Mouse (Mus musculus) liver, embryonic 12.5 days (tissue): ENCODE data around the gene St6galnac3. TPM values are rescaled to one million over a fixed set of nuclear protein-coding genes. Genes with fewer than 3 reads are reported as not detected.

Experiments used
- ATAC-seq: fragments of 200-750 bp; cut with Nextera tagmentation; 2 replicates; pipeline ENCODE4 v1.8.0; 2017; ENCODE audit warnings: moderate number of reproducible peaks, mild to moderate bottlenecking, moderate library complexity
- H3K27ac ChIP-seq: fragments of 300-500 bp; sonication (generic); 2 replicates; pipeline ENCODE4 v1.5.1; 2016; ENCODE audit warnings: mild to moderate bottlenecking
- H3K27me3 ChIP-seq: fragments of 300-500 bp; sonication (generic); replicated peaks from 2 replicates; pipeline ENCODE4 v1.6.1; 2016; ENCODE audit warnings: mild to moderate bottlenecking, moderate library complexity
- H3K36me3 ChIP-seq: fragments of 300-500 bp; sonication (generic); 2 replicates; pipeline ENCODE4 v1.6.1; 2016; ENCODE audit warnings: mild to moderate bottlenecking, moderate library complexity
- H3K4me1 ChIP-seq: fragments of 300-500 bp; sonication (generic); 2 replicates; pipeline ENCODE4 v1.6.1; 2016
- H3K4me2 ChIP-seq: fragments of 300-500 bp; sonication (generic); 2 replicates; pipeline ENCODE4 v1.6.1; 2016; ENCODE audit warnings: mild to moderate bottlenecking, moderate library complexity
- H3K4me3 ChIP-seq: fragments of 300-500 bp; sonication (generic); 2 replicates; pipeline ENCODE4 v1.5.1; 2016; ENCODE audit warnings: mild to moderate bottlenecking, moderate library complexity
- H3K9ac ChIP-seq: fragments of 300-500 bp; sonication (generic); 2 replicates; pipeline ENCODE4 v1.6.1; 2016; ENCODE audit warnings: mild to moderate bottlenecking, moderate library complexity
- H3K9me3 ChIP-seq: fragments of 300-500 bp; sonication (generic); replicated peaks from 2 replicates; pipeline ENCODE4 v1.6.1; 2016; ENCODE audit warnings: mild to moderate bottlenecking, moderate library complexity
- WGBS: fragments of 180-500 bp; shearing (Covaris S2); methylation state at CpG from one replicate; pipeline ENCODE4 v1.1.7; 2016; ENCODE audit not compliant: insufficient replicate concordance; 5-methylcytosine and 5-hydroxymethylcytosine counted together
- polyA plus RNA-seq: library from polyadenylated mRNA; unstranded; fragments of >200 nt; fragmentation: Nextera tagmentation; extraction: Ambion mirVana; gene quantifications from 2 replicates; pipeline ENCODE4 v1.2.1, GENCODE M21; 2016

The St6galnac3 gene
- polyA plus RNA-seq, 1 experiment from 2014 or later: 13.6 TPM

DNA sequence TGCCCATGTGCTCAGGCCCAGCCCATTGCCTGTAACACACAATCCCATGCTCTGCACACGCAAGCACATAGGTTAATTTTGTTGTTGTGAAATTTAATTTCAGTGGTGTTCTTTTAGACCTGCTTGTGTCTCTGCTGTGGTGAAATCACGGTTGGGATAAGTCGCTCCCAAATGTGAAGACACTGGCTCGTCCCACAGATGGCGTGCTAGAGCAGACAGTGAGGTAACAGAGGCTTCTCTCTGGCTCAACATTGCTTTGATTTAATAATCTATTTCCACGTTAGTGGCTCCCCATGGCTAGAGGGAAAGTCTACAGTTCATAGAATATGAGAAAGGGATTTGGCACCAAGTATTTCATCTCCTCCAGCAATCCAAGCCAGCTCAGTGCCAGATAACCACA lies 17.3 kb downstream of the St6galnac3 start:
- H3K9ac ChIP-seq: no peak overlapping the region
- no peaks in the 10 kb centered on the region for H3K9me3 ChIP-seq
- no peak for ATAC-seq

DNA sequence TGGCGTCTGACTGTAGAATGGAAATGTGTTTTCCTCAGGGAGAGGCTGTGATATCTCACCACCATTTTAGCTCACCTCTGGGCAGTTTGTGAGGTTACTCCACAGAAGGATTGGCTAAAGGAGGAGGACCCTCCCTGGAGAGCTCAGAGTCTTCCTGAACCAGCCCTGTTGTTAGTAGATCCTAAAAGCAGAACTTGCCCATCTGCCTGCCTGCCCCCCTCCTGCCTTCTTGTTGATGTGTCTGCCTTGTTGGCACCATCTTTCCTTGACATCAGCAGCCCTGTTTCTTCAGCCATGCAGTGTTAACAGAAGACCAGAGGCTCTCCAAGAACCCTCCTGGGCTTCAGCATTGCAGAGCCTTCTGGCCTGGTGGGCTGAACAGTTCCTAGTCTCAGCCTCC lies 18.1 kb downstream of the St6galnac3 start:
- WGBS: 77% methylated on average over 1 of the region's 1 CpGs
- no peak for ATAC-seq

More for the DNA sequence above, 17.3 kb downstream of the St6galnac3 start:
- Histone ChIP-seq H3K27ac (no peak overlapping the region), H3K36me3 (peaks cover 9% of the 10 kb centered on the region), H3K27me3 (no peaks in the 10 kb centered on the region), H3K4me1 (peaks cover 36% of the 10 kb centered on the region), H3K4me2 (no peak overlapping the region), H3K4me3 (no peak overlapping the region)
- 76% methylated on average over 6 of the region's 6 CpGs for WGBS

DNA sequence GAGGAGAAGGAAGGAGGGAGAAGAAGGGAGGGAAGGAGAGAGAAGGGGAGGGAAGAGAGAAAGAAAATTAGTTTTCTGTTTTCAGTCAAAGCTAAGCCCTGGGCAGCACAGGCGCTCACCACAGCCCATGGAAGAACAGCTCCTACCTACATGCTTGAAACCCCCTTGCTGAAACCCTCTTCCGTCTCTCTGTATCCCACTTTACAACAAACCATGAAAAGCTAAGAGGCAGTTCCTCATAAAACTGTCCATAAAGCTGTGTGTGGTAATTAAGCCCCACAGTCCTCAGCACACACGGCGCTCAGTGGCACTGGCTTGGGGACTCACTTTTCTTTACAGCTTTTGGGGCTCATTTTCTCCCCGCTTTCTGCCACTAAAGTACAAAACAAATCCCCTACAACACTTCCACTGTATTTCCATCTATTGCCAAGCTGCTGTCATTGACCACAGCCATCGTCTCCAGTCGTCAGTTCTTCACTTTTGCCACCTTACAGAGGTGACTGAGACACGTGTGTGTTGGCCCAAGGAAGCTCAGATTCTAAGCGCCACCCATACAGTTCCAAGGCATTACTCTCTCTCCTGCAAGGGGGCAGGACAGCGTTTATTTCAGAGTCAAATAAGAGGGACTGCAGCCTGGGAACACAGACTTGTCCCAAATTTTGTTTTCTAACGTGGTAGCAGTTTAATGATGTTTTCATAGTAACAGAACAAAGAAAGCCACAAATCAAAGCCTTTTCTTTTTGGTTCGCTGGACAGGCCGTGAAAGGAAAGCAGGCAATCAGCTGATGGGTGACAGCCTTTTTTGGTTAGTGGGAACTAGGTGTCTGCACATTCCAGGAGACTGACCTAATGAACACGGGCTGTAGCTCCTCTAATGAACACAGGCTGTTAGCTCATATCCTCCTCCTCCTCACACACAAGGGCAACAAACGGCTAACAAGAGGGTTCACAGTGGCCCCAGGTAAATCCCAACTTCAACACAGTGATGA lies 22.9 kb downstream of the St6galnac3 start:
- H3K4me3 ChIP-seq: no peak overlapping the region
- H3K27ac ChIP-seq: peak overlapping the region; percentile 17; the same call in 1 of the 2 replicates
- peak overlapping the region; percentile 25; the same call in 1 of the 2 replicates for H3K4me2 ChIP-seq
- peak overlapping the region; percentile 43 for H3K9ac ChIP-seq
- WGBS: 70% methylated on average over 15 of the region's 15 CpGs
- peaks cover 58% of the 10 kb centered on the region for H3K4me1 ChIP-seq
- H3K36me3 ChIP-seq: peaks cover 22% of the 10 kb centered on the region
- H3K9me3 ChIP-seq: no peaks in the 10 kb centered on the region
- no peak for ATAC-seq
- no peaks in the 10 kb centered on the region for H3K27me3 ChIP-seq

More for the DNA sequence above, 18.1 kb downstream of the St6galnac3 start:
- no peak overlapping the region for H3K4me2 ChIP-seq
- H3K9me3 ChIP-seq: no peaks in the 10 kb centered on the region
- H3K4me3 ChIP-seq: no peak overlapping the region
- peaks cover 9% of the 10 kb centered on the region for H3K36me3 ChIP-seq
- H3K9ac ChIP-seq: no peak overlapping the region
- H3K27me3 ChIP-seq: no peaks in the 10 kb centered on the region
- H3K4me1 ChIP-seq: peaks cover 37% of the 10 kb centered on the region
- no peak overlapping the region for H3K27ac ChIP-seq

DNA sequence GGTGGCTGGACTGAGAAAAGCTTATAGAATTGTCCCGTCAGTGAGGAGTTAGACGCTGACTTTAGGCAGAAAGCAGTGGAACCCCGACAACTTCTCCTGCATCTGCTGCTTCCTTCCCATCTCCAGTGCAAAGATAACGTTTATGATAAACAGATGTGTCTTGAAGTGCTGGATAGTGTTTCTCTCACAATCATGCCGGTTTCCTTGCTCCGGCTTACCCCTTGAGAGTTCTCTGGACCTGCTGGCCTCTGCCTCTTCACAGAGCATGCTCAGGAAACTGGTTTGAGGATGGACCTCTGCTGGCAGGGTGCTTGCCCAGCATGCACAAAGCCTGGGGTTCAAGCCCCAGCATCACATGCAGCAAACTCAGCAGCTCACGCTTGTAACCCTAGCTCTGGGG lies 23.8 kb downstream of the St6galnac3 start:
- H3K4me1 ChIP-seq: peaks cover 60% of the 10 kb centered on the region
- no peaks in the 10 kb centered on the region for H3K9me3 ChIP-seq
- H3K27me3 ChIP-seq: no peaks in the 10 kb centered on the region
- peak overlapping the region; percentile 25; the same call in 1 of the 2 replicates for H3K4me2 ChIP-seq
- ATAC-seq: peak; percentile 75
- peak overlapping the region; percentile 53 for H3K9ac ChIP-seq
- 41% methylated on average over 7 of the region's 7 CpGs for WGBS
- H3K27ac ChIP-seq: peak overlapping the region; percentile 58; the same call in 1 of the 2 replicates
- H3K36me3 ChIP-seq: peaks cover 22% of the 10 kb centered on the region
- H3K4me3 ChIP-seq: no peak overlapping the region

DNA sequence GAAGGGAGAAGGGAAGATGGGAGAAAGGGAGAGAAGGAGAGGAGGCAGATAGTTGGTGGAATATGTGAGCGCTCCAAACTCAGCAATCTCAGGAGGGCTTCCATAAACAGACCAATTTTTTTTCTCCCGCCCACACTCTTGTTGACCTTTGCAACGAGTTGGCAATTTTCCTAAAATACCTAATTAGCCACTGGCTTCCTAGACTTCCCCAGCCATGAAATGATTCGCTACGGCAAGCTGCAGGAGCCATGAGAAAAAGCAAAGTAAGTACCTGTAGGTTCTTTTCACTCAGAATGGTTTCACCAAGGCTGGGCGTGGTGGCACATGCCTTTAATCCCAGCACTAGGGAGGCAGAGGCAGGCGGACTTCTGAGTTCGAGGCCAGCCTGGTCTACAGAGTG lies 25.9 kb downstream of the St6galnac3 start:
- H3K4me2 ChIP-seq: no peak overlapping the region
- no peak overlapping the region for H3K9ac ChIP-seq
- H3K27ac ChIP-seq: no peak overlapping the region
- no peak overlapping the region for H3K4me3 ChIP-seq
- peaks cover 27% of the 10 kb centered on the region for H3K36me3 ChIP-seq
- H3K9me3 ChIP-seq: no peaks in the 10 kb centered on the region
- H3K27me3 ChIP-seq: no peaks in the 10 kb centered on the region
- 83% methylated on average over 8 of the region's 8 CpGs for WGBS
- peaks cover 80% of the 10 kb centered on the region for H3K4me1 ChIP-seq
- ATAC-seq: no peak

GRCm38 (mm10) chr3:153692978-153693377 lies 32.0 kb downstream of the St6galnac3 start:
- H3K36me3 ChIP-seq: peaks cover 25% of the 10 kb centered on the region
- no peak for ATAC-seq
- peak overlapping the region; percentile 90 for H3K27ac ChIP-seq
- no peaks in the 10 kb centered on the region for H3K27me3 ChIP-seq
- H3K4me1 ChIP-seq: peaks cover 87% of the 10 kb centered on the region
- WGBS: 50% methylated on average over 7 of the region's 7 CpGs
- no peaks in the 10 kb centered on the region for H3K9me3 ChIP-seq
- H3K9ac ChIP-seq: 0 out of 2 replicates have a peak overlapping the region, but pooled peaks have one; percentile 20
- H3K4me2 ChIP-seq: no peak overlapping the region
- no peak overlapping the region for H3K4me3 ChIP-seq

DNA sequence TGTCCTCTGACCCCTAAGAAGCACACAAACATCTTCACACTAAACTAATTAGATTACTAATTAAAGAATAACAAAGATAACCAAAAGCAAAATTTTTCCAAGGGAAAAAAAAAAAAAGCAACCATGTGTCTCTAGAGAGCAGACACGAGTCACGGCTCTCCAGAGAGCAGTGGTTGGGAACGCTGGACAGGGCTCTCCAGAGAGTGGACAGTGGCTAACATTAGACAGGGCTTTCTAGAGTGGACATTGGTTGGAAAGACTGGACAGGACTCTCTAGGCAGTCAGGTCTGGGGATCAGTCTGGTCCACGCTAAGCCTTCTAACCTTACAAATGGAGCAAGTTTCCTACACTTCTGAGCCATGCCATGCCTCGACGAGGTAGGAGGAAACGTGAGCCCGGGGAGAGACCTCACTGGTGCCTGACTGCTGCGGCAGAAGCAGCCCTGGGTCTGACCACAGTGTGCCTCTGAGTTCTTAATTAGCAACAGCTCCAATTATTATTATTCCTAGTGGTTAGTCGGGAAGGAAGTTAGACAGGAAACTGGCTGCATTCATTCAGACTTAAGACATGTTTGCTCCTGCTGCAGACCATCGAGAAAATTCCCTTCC lies 32.7 kb downstream of the St6galnac3 start:
- H3K27me3 ChIP-seq: no peaks in the 10 kb centered on the region
- H3K9me3 ChIP-seq: no peaks in the 10 kb centered on the region
- peak overlapping the region; percentile 61 for H3K9ac ChIP-seq
- H3K27ac ChIP-seq: peak overlapping the region; percentile 90
- no peak for ATAC-seq
- H3K4me1 ChIP-seq: peaks cover 83% of the 10 kb centered on the region
- 45% methylated on average over 11 of the region's 11 CpGs for WGBS
- no peak overlapping the region for H3K4me3 ChIP-seq
- H3K36me3 ChIP-seq: peaks cover 18% of the 10 kb centered on the region
- peak overlapping the region; percentile 52 for H3K4me2 ChIP-seq

DNA sequence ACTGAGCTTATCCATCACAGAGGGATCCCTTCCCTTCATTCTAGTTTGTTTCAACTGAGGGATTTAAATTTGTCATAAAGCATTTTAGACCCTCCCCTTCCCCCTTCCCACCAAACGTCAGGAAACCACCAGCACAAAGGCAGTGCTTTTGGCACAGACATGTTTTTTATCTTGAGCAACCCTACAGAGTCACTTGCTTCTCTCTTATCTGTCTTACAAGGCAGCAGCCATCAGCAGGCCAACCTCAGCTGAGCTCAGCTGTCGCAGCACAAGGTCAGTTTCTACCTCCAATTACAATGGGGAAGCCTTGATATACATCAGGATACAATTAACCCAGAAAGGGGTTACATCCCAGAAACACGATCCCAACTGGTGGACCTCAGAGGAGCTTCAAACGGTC lies 33.4 kb downstream of the St6galnac3 start:
- H3K27ac ChIP-seq: peak overlapping the region; percentile 90
- no peaks in the 10 kb centered on the region for H3K9me3 ChIP-seq
- H3K4me3 ChIP-seq: no peak overlapping the region
- peak overlapping the region; percentile 61 for H3K9ac ChIP-seq
- H3K4me1 ChIP-seq: peaks cover 80% of the 10 kb centered on the region
- peaks cover 17% of the 10 kb centered on the region; the same call in 1 of the 2 replicates for H3K36me3 ChIP-seq
- H3K27me3 ChIP-seq: no peaks in the 10 kb centered on the region
- ATAC-seq: peak; percentile 66
- H3K4me2 ChIP-seq: peak overlapping the region; percentile 52
- 5% methylated on average over 4 of the region's 4 CpGs for WGBS

GRCm38 (mm10) chr3:153690553-153690952 lies 34.4 kb downstream of the St6galnac3 start:
- 54% methylated on average over 2 of the region's 2 CpGs for WGBS
- peak overlapping the region; percentile 73 for H3K9ac ChIP-seq
- H3K27me3 ChIP-seq: no peaks in the 10 kb centered on the region
- peak overlapping the region; percentile 72 for H3K4me2 ChIP-seq
- H3K4me1 ChIP-seq: peaks cover 77% of the 10 kb centered on the region
- H3K36me3 ChIP-seq: peaks cover 17% of the 10 kb centered on the region; the same call in 1 of the 2 replicates
- H3K4me3 ChIP-seq: peak overlapping the region; percentile 47
- peak overlapping the region; percentile 97 for H3K27ac ChIP-seq
- no peaks in the 10 kb centered on the region for H3K9me3 ChIP-seq
- ATAC-seq: peak; percentile 8; the same call in 1 of the 2 replicates

DNA sequence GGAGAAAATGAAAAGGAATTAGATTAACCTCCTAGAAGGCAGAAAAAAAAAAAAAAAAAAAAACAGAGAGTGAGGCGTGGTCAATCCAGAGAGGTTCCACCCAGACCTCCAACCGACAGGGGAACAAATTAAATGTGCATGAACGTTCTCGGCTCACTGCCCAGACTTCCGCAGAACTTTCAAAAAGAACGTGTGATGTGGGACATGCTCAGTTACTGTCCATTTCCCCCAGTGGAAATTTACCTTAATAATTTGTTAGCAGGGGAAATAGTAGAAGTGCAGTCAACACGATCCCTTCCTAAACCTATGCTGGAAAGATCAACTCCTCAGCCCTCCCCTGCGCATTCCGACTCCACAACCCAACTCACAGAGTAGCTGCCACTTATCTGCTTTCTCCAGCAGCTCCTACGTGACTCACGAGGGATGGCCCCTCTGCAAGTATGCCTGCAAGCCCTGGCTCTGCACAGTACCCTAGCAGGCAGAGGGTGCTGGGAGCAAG lies 35.1 kb downstream of the St6galnac3 start:
- peak overlapping the region; percentile 47 for H3K4me3 ChIP-seq
- peak overlapping the region; percentile 73 for H3K9ac ChIP-seq
- H3K4me1 ChIP-seq: peaks cover 76% of the 10 kb centered on the region

DNA sequence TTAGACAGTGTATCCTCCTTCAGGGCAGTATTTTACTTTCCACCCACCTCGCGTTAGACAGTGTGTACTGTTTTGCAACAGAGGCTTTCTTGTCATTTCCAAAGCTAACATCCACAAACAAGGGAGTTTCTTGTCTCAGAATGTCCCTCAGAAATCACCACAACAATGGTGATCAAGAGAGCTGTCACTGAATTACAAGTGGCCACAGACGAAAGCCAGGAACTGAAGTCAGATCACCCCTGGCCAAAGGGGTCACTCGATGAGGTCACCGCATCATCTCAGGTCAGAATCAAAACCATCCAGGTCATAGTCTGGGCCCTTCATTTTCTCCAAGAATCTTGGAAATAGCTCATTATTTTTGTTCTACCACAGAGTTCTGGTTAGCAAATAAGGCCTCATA lies 37.1 kb downstream of the St6galnac3 start:
- Histone ChIP-seq H3K27me3 (no peaks in the 10 kb centered on the region), H3K4me2 (no peak overlapping the region), H3K4me1 (peaks cover 84% of the 10 kb centered on the region), H3K4me3 (no peak overlapping the region), H3K9ac (no peak overlapping the region), H3K9me3 (peaks cover 5% of the 10 kb centered on the region; the same call in 1 of the 2 replicates), H3K36me3 (0 out of 2 replicates have a peak, but pooled peaks cover 4% of the 10 kb centered on the region), H3K27ac (peak overlapping the region; percentile 97)
- WGBS: 87% methylated on average over 5 of the region's 5 CpGs
- ATAC-seq: no peak

More for the DNA sequence above, 35.1 kb downstream of the St6galnac3 start:
- H3K9me3 ChIP-seq: peaks cover 5% of the 10 kb centered on the region; the same call in 1 of the 2 replicates
- WGBS: 15% methylated on average over 11 of the region's 11 CpGs
- H3K4me2 ChIP-seq: peak overlapping the region; percentile 72
- H3K27ac ChIP-seq: peak overlapping the region; percentile 97
- peak; percentile 98 for ATAC-seq
- H3K36me3 ChIP-seq: peaks cover 12% of the 10 kb centered on the region; the same call in 1 of the 2 replicates
- H3K27me3 ChIP-seq: no peaks in the 10 kb centered on the region
